Mouse (Mus musculus): Measurements from ENCODE around the gene Pih1d1. TPM values are rescaled to one million over a fixed set of nuclear protein-coding genes. Genes with fewer than 3 reads are reported as not detected.
"Not testable (repeated sequence)": the region's sequence is repeated elsewhere in the genome, so short reads cannot be mapped to it uniquely, and the experiment has no call there.

Gene Pih1d1
- polyA plus RNA-seq, 1 experiment from 2014 or later: 111 TPM

GRCm38 (mm10) chr7:45167761-45168445 lies 13.8 kb downstream of the Pih1d1 start:
- no peak for DNase-seq (ENCODE audit: low spot score)
- H3K4me3 ChIP-seq: peak overlapping the region; percentile 31
- 2% methylated on average over 19 of the region's 19 CpGs for WGBS
- peaks cover 98% of the 10 kb centered on the region for H3K27me3 ChIP-seq (ENCODE audit: low read depth, poor library complexity, severe bottlenecking)
- H3K36me3 ChIP-seq: no peaks in the 10 kb centered on the region
- H3K9me3 ChIP-seq (replicated peaks): peaks cover 34% of the 10 kb centered on the region
- peaks cover 24% of the 10 kb centered on the region for H3K4me1 ChIP-seq
- H3K27ac ChIP-seq (replicated peaks): no peak overlapping the region

GRCm38 (mm10) chr7:45168656-45169055 lies 14.6 kb downstream of the Pih1d1 start:
- H3K4me3 ChIP-seq: peak overlapping the region; percentile 31
- DNase-seq (ENCODE audit: low spot score): no peak
- H3K9me3 ChIP-seq (replicated peaks): peaks cover 34% of the 10 kb centered on the region
- H3K36me3 ChIP-seq: no peaks in the 10 kb centered on the region
- H3K27me3 ChIP-seq (ENCODE audit: low read depth, poor library complexity, severe bottlenecking): peaks cover 97% of the 10 kb centered on the region
- 5% methylated on average over 24 of the region's 24 CpGs for WGBS
- no peak overlapping the region for H3K27ac ChIP-seq (replicated peaks)
- peaks cover 22% of the 10 kb centered on the region for H3K4me1 ChIP-seq

- peaks cover 34% of the 10 kb centered on the region for H3K9me3 ChIP-seq (replicated peaks)
- H3K36me3 ChIP-seq: no peaks in the 10 kb centered on the region
- no peak overlapping the region for H3K4me3 ChIP-seq
- H3K27me3 ChIP-seq (ENCODE audit: low read depth, poor library complexity, severe bottlenecking): peaks cover 97% of the 10 kb centered on the region
- WGBS: 92% methylated on average over 3 of the region's 3 CpGs
- H3K27ac ChIP-seq (replicated peaks): no peak overlapping the region
- DNase-seq (ENCODE audit: low spot score): no peak
- peaks cover 15% of the 10 kb centered on the region for H3K4me1 ChIP-seq
Observed at GRCm38 (mm10) chr7:45169495-45169894, 15.4 kb downstream of the Pih1d1 start.

GRCm38 (mm10) chr7:45172974-45173373 lies 18.9 kb downstream of the Pih1d1 start:
- no peak for DNase-seq (ENCODE audit: low spot score)
- Histone ChIP-seq H3K4me1 (peaks cover 31% of the 10 kb centered on the region), H3K4me3 (no peak overlapping the region), H3K27me3 (ENCODE audit: low read depth, poor library complexity, severe bottlenecking) (peaks cover 97% of the 10 kb centered on the region), H3K9me3 (replicated peaks) (peaks cover 34% of the 10 kb centered on the region), H3K27ac (replicated peaks) (no peak overlapping the region), H3K36me3 (no peaks in the 10 kb centered on the region)
- 58% methylated on average over 7 of the region's 7 CpGs for WGBS

- peaks cover 97% of the 10 kb centered on the region for H3K27me3 ChIP-seq (ENCODE audit: low read depth, poor library complexity, severe bottlenecking)
- H3K4me1 ChIP-seq: peaks cover 24% of the 10 kb centered on the region
- H3K9me3 ChIP-seq (replicated peaks): peaks cover 32% of the 10 kb centered on the region
- 63% methylated on average over 1 of the region's 1 CpGs for WGBS
- H3K36me3 ChIP-seq; H3K27ac ChIP-seq (replicated peaks); H3K4me3 ChIP-seq; DNase-seq (ENCODE audit: low spot score): not testable (repeated sequence)
Observed at GRCm38 (mm10) chr7:45173772-45174171, 19.7 kb downstream of the Pih1d1 start.

- Histone ChIP-seq H3K27me3 (ENCODE audit: low read depth, poor library complexity, severe bottlenecking) (peaks cover 97% of the 10 kb centered on the region), H3K4me3 (peak overlapping the region; percentile 43), H3K36me3 (no peaks in the 10 kb centered on the region), H3K9me3 (replicated peaks) (peaks cover 23% of the 10 kb centered on the region), H3K27ac (replicated peaks) (no peak overlapping the region), H3K4me1 (peaks cover 24% of the 10 kb centered on the region)
- WGBS: 3% methylated on average over 29 of the region's 29 CpGs
- peak; percentile 51 for DNase-seq (ENCODE audit: low spot score)
Observed at GRCm38 (mm10) chr7:45174567-45175280, 20.6 kb downstream of the Pih1d1 start.

- peak overlapping the region; percentile 44; the same call in 1 of the 2 replicates for H3K4me3 ChIP-seq
- peaks cover 24% of the 10 kb centered on the region for H3K4me1 ChIP-seq
- WGBS: 4% methylated on average over 13 of the region's 13 CpGs
- H3K27me3 ChIP-seq (ENCODE audit: low read depth, poor library complexity, severe bottlenecking): peaks cover 97% of the 10 kb centered on the region
- no peak for DNase-seq (ENCODE audit: low spot score)
- peaks cover 16% of the 10 kb centered on the region for H3K9me3 ChIP-seq (replicated peaks)
- H3K27ac ChIP-seq (replicated peaks): no peak overlapping the region
- no peaks in the 10 kb centered on the region for H3K36me3 ChIP-seq
Observed at GRCm38 (mm10) chr7:45175398-45175797, 21.3 kb downstream of the Pih1d1 start.

- H3K27me3 ChIP-seq (ENCODE audit: low read depth, poor library complexity, severe bottlenecking): peaks cover 97% of the 10 kb centered on the region
- H3K4me1 ChIP-seq: peaks cover 27% of the 10 kb centered on the region
- no peak for DNase-seq (ENCODE audit: low spot score)
- H3K9me3 ChIP-seq (replicated peaks): peaks cover 11% of the 10 kb centered on the region
- H3K4me3 ChIP-seq: peak overlapping the region; percentile 44
- 0 out of 2 replicates have a peak overlapping the region, but pooled peaks have one; percentile 13 for H3K27ac ChIP-seq (replicated peaks)
- under 1% methylated on average over 23 of the region's 23 CpGs for WGBS
- no peaks in the 10 kb centered on the region for H3K36me3 ChIP-seq
Observed at GRCm38 (mm10) chr7:45175929-45176328, 21.8 kb downstream of the Pih1d1 start.

GRCm38 (mm10) chr7:45176356-45176755 lies 22.3 kb downstream of the Pih1d1 start:
- H3K4me3 ChIP-seq: peak overlapping the region; percentile 44
- WGBS: under 1% methylated on average over 29 of the region's 31 CpGs
- 0 out of 2 replicates have a peak overlapping the region, but pooled peaks have one; percentile 13 for H3K27ac ChIP-seq (replicated peaks)
- peaks cover 9% of the 10 kb centered on the region; the same call in 1 of the 2 replicates for H3K9me3 ChIP-seq (replicated peaks)
- DNase-seq (ENCODE audit: low spot score): no peak
- peaks cover 32% of the 10 kb centered on the region for H3K4me1 ChIP-seq
- no peaks in the 10 kb centered on the region for H3K36me3 ChIP-seq
- H3K27me3 ChIP-seq (ENCODE audit: low read depth, poor library complexity, severe bottlenecking): peaks cover 97% of the 10 kb centered on the region

- H3K27ac ChIP-seq (replicated peaks): no peak overlapping the region
- no peak for DNase-seq (ENCODE audit: low spot score)
- no peak overlapping the region for H3K4me3 ChIP-seq
- 21% methylated on average over 7 of the region's 7 CpGs for WGBS
- peaks cover 48% of the 10 kb centered on the region for H3K4me1 ChIP-seq
- no peaks in the 10 kb centered on the region for H3K36me3 ChIP-seq
- H3K27me3 ChIP-seq (ENCODE audit: low read depth, poor library complexity, severe bottlenecking): peaks cover 99% of the 10 kb centered on the region
- no peaks in the 10 kb centered on the region for H3K9me3 ChIP-seq (replicated peaks)
Observed at GRCm38 (mm10) chr7:45178550-45178949, 24.4 kb downstream of the Pih1d1 start.

- WGBS: 33% methylated on average over 7 of the region's 7 CpGs
- Histone ChIP-seq H3K4me3 (no peak within 1 kb of the TSS), H3K27ac (replicated peaks) (no peak within 1 kb of the TSS), H3K27me3 (ENCODE audit: low read depth, poor library complexity, severe bottlenecking) (peaks cover 100% of the 10 kb centered on the region), H3K4me1 (peaks cover 46% of the 10 kb centered on the region), H3K9me3 (replicated peaks) (no peaks in the 10 kb centered on the region), H3K36me3 (no peaks in the 10 kb centered on the region)
- no peak for DNase-seq (ENCODE audit: low spot score)
Observed at GRCm38 (mm10) chr7:45179469-45179868, 25.4 kb downstream of the Pih1d1 start, which contains the start of gene Gfy. TSS of gene Gfy (minus strand) at chr7:45179569.

GRCm38 (mm10) chr7:45180896-45181477 lies 26.9 kb downstream of the Pih1d1 start, which contains the start of gene Pth2:
TSS of gene Pth2 (plus strand) at chr7:45180995.
- no peak for DNase-seq (ENCODE audit: low spot score)
- peaks cover 31% of the 10 kb centered on the region for H3K4me1 ChIP-seq
- 25% methylated on average over 20 of the region's 20 CpGs for WGBS
- H3K9me3 ChIP-seq (replicated peaks): no peaks in the 10 kb centered on the region
- H3K36me3 ChIP-seq: no peaks in the 10 kb centered on the region
- H3K27me3 ChIP-seq (ENCODE audit: low read depth, poor library complexity, severe bottlenecking): peaks cover 100% of the 10 kb centered on the region
- no peak within 1 kb of the TSS for H3K27ac ChIP-seq (replicated peaks)
- H3K4me3 ChIP-seq: peak within 1 kb of the TSS; percentile 45

Data from midbrain, embryonic 10.5 days (tissue).